Mouse (Mus musculus): Measurements from ENCODE around the gene Lst1.

DNA sequence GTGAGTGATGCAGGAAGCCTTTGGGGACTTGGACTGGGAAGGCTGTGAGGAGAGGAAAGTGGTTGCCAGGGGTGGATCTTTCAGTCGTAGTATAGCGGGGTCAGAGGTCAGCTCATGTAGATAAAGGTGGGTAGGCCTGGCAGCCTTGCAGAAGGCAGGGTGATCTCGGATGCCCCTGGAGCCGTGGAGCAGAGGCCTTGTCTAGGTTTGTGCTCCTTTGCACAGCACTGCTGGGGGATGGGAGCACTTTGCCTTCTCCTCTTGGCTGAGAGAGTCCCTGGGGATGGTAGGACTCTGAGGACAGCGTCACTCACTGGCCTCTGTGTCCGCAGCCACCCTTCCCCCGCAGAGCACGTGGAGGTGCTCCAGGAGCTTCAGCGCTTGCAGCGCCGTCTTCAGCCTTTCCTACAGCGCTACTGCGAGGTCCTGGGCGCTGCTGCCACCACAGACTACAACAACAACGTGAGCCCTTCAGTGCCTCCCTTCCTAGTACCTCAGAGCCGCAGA lies 47.7 kb downstream of the Lst1 start:
- TF ChIP-seq POLR2A (IDR thresholded peaks at IDR 0.05; ENCODE audit: low read depth, low read length), result no peak
- no peak for TF ChIP-seq CTCF (IDR thresholded peaks at IDR 0.05; ENCODE audit: borderline replicate concordance, insufficient read depth, low read length)

Data from embryonic fibroblast, embryonic 13.5 days (primary cell).